Mouse (Mus musculus) R1 (cell line): ENCODE measurements around the gene Emc10.

Experiments
- DNase-seq: peaks from one replicate; pipeline ENCODE4 v3.0.0-alpha.2; 2018; ENCODE audit warnings: low read depth, low spot score

Emc10 gene

GRCm38 (mm10) chr7:44463556-44464225 is 32.6 kb downstream of the Emc10 start:
- DNase-seq = no peak

GRCm38 (mm10) chr7:44463056-44463425 is 33.3 kb downstream of the Emc10 start:
- no peak for DNase-seq

GRCm38 (mm10) chr7:44462218-44463055 is 33.9 kb downstream of the Emc10 start:
- peak; percentile 87 for DNase-seq

- no peak for DNase-seq
Measured at GRCm38 (mm10) chr7:44461503-44462217, 34.7 kb downstream of the Emc10 start.

GRCm38 (mm10) chr7:44460767-44461502 is 35.4 kb downstream of the Emc10 start:
- peak; percentile 14 for DNase-seq

- no peak for DNase-seq
Measured at GRCm38 (mm10) chr7:44460067-44460466, 36.3 kb downstream of the Emc10 start.

GRCm38 (mm10) chr7:44456302-44456701 is 40.0 kb downstream of the Emc10 start:
- peak; percentile 75 for DNase-seq

GRCm38 (mm10) chr7:44453256-44453655 is 43.1 kb downstream of the Emc10 start:
- no peak for DNase-seq

- no peak for DNase-seq
Measured at GRCm38 (mm10) chr7:44446070-44446855, 50.1 kb downstream of the Emc10 start.

- no peak for DNase-seq
Measured at GRCm38 (mm10) chr7:44445528-44445923, 50.8 kb downstream of the Emc10 start.

GRCm38 (mm10) chr7:44444886-44445527 is 51.3 kb downstream of the Emc10 start:
- no peak for DNase-seq

- DNase-seq = no peak
Measured at GRCm38 (mm10) chr7:44443268-44444173, 52.8 kb downstream of the Emc10 start.

GRCm38 (mm10) chr7:44442407-44442821 is 53.9 kb downstream of the Emc10 start:
- no peak for DNase-seq

GRCm38 (mm10) chr7:44441648-44442109 is 54.6 kb downstream of the Emc10 start:
- DNase-seq = no peak

- DNase-seq = no peak
Measured at GRCm38 (mm10) chr7:44441180-44441579, 55.1 kb downstream of the Emc10 start.

- no peak for DNase-seq
Measured at GRCm38 (mm10) chr7:44440479-44440878, 55.9 kb downstream of the Emc10 start.
